Mouse (Mus musculus): Measurements from ENCODE around the gene Abhd16a. TPM values are rescaled to one million over a fixed set of nuclear protein-coding genes. Genes with fewer than 3 reads are reported as not detected.

Abhd16a gene
- polyA plus RNA-seq (2015; fragmentation: Illumina TruSeq; extraction: RNeasy Lipid Tissue Mini Kit (QIAGEN cat#74804); ENCODE audit: low read depth, low replicate concordance), result 106 TPM

DNA sequence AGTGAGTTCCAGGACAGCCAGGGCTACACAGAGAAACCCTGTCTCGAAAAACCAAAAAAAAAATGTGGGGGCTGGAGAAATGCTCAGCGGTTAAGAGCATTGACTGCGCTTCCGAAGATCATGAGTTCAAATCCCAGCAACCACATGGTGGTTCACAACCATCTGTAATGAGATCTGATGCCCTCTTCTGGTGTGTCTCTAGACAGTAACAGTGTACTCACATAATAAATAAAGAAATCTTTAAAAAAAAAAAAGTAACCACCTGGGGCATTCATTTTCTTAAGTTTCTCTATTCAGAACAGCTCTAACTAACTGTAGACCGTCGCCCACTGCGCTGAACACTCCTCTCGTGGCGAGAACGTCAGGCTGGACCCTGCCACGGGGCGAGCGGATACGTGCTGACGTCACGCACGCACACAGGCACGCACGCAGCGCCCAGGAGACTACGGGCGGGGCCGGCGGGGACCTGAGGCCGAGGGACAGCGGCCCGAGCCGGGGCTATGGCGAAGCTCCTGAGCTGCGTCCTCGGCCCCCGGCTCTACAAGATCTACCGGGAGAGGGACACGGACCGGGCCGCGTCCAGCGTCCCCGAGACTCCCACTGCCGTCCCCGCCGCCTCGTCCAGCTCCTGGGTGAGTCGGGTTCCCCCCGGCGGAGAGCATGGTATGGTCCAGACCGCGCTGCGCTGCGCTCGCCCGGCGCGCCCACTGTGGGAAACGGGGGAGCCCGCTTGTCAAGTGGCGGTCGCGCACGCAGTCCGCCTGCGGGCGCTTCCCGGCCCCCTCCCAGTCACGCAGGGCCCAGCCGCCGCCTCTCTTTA is at the start of gene Abhd16a:
Abhd16a (plus strand) TSS at position 439 of the 820 bp plus-strand sequence.

DNA sequence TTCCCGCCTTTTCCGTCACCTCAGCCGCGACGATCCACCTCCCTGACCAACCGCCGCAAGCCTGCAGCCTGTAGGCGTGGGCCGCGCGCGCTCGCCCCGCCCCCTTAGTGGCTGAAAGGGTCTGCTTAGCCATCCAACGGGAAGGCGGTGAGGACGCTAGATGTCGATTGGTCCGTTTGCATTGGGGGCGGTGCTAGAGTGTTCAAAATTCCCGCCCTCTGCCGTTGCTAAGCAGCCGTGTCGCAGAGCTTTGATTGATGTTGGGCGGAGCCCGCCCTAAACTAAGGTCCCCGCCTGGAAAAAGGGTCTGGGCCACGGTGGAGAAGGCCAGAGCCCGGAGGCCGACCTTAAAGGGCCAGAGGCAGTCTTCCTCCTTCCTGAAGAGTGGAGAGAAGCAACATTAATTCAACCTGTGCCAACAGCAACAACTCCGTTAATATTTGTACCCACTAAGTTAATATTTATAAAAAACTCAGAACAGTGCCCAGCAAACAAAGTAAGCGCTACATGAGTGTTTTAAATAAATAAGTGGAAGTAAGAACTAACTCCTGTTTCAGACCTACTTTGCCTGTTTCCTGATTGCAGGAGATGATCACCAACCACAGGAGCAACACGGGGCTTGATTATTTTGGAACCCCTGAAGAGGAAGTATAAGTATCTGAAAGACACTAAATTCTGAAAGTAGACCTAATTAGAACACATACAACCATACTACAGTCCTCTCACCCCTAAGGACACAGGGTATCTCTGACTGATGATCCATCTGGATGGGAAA is 42.2 kb upstream of the Abhd16a start, which contains the start of gene Msh5:
Msh5 (minus strand) TSS at position 65 of the 775 bp plus-strand sequence.

DNA sequence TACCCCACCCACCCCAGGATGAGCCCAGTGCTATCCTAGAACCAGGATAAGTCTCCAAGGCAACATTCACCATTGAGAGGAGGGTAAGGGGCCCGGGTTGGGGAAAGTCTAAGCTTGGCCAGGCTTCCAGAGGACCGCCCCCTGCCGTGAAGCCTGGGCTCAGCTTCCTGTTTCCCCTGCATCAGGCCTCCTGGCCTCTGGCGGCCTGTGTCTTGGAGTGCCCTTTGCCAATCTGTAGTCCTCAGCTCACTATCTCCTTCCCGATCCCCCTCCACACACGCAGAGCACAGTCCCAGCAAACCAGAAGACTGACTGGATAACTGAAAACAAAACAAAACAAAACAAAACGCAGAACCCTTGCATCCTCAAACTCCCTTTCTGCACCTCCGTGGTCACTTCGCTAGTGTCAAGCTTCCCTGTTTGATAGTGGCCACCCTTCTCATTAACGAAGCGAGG is 39.5 kb upstream of the Abhd16a start, which contains the start of gene Clic1:
Clic1 (plus strand) TSS at position 406 of the 456 bp plus-strand sequence.

GRCm38 (mm10) chr17:35058911-35059892 is 29.9 kb upstream of the Abhd16a start, which contains the start of gene Ddah2:
Gene Ddah2 (plus strand): TSS chr17:35059035.

GRCm38 (mm10) chr17:35064951-35065947 is 23.8 kb upstream of the Abhd16a start, which contains the start of gene Ly6g6c:
Gene Ly6g6c (plus strand): TSS chr17:35065388.

GRCm38 (mm10) chr17:35066084-35066483 is 23.0 kb upstream of the Abhd16a start, which contains the start of gene Mpig6b:
Gene Mpig6b (minus strand): TSS chr17:35066184.

DNA sequence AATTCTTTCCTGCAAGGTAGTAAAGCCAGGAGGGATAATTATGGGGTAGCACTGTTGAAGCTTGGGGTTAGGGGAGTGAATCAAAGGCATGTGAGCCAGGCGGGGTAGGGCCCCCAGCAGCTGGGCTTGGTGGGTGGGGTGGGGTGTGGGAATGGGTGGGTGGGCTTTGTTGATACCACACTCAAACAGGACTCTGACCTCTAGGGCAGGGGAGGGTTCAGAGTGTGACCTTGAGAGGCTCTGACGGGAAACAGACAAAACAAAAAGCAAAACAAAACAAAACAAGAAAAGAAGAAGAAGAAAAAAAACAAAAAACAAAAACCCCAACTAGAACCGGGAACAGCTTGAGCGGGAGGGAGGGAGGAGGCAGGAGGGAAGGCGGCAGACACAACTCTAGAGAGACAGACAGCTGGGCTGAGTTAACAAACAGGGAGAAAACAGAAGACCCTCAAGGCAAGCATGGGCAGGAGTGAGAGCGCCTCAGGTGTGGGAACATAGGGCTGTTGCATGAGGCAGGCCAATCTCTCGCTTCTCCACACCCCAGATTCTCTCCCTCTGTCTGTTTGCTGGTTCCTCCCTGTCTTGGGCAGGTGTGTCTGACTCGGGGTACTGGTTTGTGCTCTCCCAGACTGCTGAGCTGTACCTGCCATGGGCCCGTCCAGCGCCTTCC is 12.4 kb upstream of the Abhd16a start, which contains the start of gene Ly6g6e:
Ly6g6e (plus strand) TSS at position 396 of the 670 bp plus-strand sequence.

GRCm38 (mm10) chr17:35077786-35078233 is 11.3 kb upstream of the Abhd16a start, which contains the start of gene Ly6g6d:
Gene Ly6g6d (minus strand): TSS chr17:35078065.

GRCm38 (mm10) chr17:35085208-35085865 is 3.7 kb upstream of the Abhd16a start, which contains the start of gene Ly6g6f:
Gene Ly6g6f (minus strand): TSS chr17:35085610.

DNA sequence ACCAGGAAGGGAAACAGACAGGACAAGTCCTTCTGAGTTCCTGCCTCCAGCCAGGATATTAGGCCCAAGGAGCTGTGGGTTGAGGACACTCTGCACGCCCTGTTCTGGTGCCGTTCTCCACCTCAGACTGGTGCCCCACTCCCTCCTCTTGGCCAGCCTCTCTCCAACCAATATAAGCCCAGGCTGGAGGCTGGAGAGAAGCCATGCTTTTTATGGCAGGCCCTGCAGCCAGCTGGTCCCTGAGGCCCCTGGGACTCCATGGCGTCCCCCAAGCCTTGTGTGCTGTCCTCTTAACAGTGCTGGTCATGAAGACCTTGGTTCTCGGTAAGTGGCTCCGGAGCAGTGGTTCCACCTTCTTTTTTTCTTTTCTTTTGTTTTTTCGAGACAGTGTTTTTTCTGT is 19.0 kb downstream of the Abhd16a start, which contains the start of gene Ly6g5c:
Ly6g5c (plus strand) TSS at position 183 of the 400 bp plus-strand sequence.

DNA sequence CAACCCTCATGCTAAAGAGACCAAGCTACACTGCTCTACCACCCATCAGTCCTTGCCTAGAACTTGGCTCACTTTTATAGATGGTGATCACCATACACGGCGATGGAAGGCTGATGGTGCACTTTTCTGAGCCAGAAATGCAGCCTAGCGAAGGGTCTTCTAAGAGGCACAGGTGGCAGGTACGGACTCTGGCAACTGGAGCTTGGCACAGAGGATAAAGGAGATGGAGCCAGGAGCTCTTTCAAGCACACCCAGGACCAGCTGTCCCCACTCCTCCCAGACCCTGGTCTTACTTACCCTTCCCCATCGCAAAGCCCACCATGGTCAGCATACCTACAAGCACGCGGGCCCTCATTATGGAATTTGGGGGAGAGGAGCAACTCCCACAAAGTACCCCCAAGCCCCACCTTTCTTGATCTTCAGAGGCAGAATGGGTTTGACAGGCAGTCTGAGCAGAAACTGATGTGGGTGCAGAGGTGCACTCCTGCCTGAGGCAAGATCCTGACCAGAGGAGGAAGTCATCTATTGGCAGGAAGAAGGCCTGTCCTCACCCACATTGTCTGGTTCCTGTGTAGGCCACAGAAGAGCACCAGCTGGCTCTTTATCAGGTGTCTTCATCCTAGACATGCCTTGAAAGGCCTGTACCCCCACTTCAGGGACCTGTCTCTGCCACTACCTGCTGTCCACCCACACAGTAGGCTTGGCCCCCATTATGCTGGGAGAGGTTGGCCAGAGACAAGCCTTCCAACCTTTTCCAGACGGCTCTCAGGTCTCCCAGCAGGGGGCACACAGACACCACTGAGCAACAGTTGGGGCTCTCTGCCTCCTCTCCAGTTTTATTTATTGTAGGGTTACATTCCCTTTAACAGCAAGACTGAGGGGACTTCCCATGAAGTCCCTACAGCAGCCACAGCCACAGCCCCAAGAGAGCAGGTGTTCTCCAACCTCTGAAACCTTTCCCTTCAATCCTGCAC is 26.3 kb downstream of the Abhd16a start, which contains the start of gene Ly6g5b:
Ly6g5b (minus strand) TSS at position 383 of the 974 bp plus-strand sequence.

GRCm38 (mm10) chr17:35121143-35121799 is 32.2 kb downstream of the Abhd16a start, which contains the start of gene Gpank1:
Gene Gpank1 (plus strand): TSS chr17:35121455.

GRCm38 (mm10) chr17:35121871-35122303 is 32.8 kb downstream of the Abhd16a start, which contains the start of gene Csnk2b:
Gene Csnk2b (minus strand): TSS chr17:35122053.

DNA sequence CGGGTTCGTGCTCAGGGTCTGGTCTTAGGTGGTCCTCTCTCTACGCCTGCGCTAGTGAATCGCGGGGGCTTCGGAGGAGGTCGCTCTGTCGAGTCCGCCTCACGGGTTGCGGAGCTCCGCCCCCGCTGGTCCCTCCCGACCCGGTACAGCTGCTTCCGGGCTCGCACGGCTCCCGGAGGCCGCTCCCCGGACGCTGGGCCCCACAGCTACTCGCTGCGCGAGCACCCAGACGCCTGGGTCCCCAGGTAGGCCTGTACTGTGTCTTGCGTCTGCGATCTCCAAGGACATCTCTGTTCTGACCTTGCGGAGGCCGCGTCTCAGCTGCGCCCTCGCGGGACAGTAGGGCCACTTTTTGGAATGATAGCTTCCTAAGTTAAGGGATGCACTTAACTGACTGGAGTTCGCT is 37.1 kb downstream of the Abhd16a start, which contains the start of gene D17H6S53E:
D17H6S53E (plus strand) TSS at position 168 of the 406 bp plus-strand sequence.

GRCm38 (mm10) chr17:35131500-35132173 is 42.6 kb downstream of the Abhd16a start, which contains the start of gene Apom:
Gene Apom (minus strand): TSS chr17:35132050.

All from brain, adult 10 weeks (tissue).